Mouse (Mus musculus): ENCODE measurements at regions not wholly inside any gene's neighbourhood (a gene's known extent, or its start where the extent isn't known, plus 50 kb on each side); places are given as distances from the start of the nearest gene placed in this dataset.

GRCm38 (mm10) chr1:69775589-69775988, 51.2 kb upstream of the Spag16 start:
- Histone ChIP-seq H3K36me3 (ENCODE audit: control insufficient read depth, insufficient read depth, low read length) (no peaks in the 10 kb centered on the region), H3K4me1 (ENCODE audit: control insufficient read depth, insufficient read depth, insufficient read length) (no peaks in the 10 kb centered on the region), H3K27me3 (ENCODE audit: control insufficient read depth, insufficient read depth, low read length) (no peaks in the 10 kb centered on the region), H3K27ac (ENCODE audit: insufficient read depth, low read length) (no peak overlapping the region), H3K4me3 (ENCODE audit: extremely low read depth, insufficient read depth, insufficient read length) (no peak overlapping the region)
- no peak for DNase-seq (ENCODE audit: low read depth in 1 of 2, low spot score in 2 of 2)
- TF ChIP-seq CTCF (IDR thresholded peaks at IDR 0.05; ENCODE audit: extremely low read depth, insufficient read depth, insufficient read length, insufficient replicate concordance) (no peak), POLR2A (IDR thresholded peaks at IDR 0.05; ENCODE audit: low read depth, low read length) (no peak)
- 58% methylated on average over 4 of the region's 4 CpGs for WGBS

Data from spleen, adult 2 months (tissue).